Mouse (Mus musculus): ENCODE measurements at regions not wholly inside any gene's neighbourhood (a gene's known extent, or its start where the extent isn't known, plus 50 kb on each side); places are given as distances from the start of the nearest gene placed in this dataset.

- Histone ChIP-seq H3K4me3 (no peak overlapping the region), H3K36me3 (no peaks in the 10 kb centered on the region), H3K4me1 (peaks cover 29% of the 10 kb centered on the region), H3K27me3 (no peaks in the 10 kb centered on the region), H3K27ac (peak overlapping the region; percentile 45), H3K9me3 (no peaks in the 10 kb centered on the region), H3K4me2 (no peak overlapping the region), H3K9ac (no peak overlapping the region)
- 0 out of 2 replicates have a peak, but pooled peaks have one; percentile 49 for ATAC-seq (ENCODE audit: insufficient number of reproducible peaks, insufficient read depth, low FRiP score, low TSS enrichment, low read depth)
- WGBS, result 44% methylated on average over 9 of the region's 9 CpGs
These were observed 285.8 kb downstream of the Bcl11a start for GRCm38 (mm10) chr11:24363418-24364364.

DNA sequence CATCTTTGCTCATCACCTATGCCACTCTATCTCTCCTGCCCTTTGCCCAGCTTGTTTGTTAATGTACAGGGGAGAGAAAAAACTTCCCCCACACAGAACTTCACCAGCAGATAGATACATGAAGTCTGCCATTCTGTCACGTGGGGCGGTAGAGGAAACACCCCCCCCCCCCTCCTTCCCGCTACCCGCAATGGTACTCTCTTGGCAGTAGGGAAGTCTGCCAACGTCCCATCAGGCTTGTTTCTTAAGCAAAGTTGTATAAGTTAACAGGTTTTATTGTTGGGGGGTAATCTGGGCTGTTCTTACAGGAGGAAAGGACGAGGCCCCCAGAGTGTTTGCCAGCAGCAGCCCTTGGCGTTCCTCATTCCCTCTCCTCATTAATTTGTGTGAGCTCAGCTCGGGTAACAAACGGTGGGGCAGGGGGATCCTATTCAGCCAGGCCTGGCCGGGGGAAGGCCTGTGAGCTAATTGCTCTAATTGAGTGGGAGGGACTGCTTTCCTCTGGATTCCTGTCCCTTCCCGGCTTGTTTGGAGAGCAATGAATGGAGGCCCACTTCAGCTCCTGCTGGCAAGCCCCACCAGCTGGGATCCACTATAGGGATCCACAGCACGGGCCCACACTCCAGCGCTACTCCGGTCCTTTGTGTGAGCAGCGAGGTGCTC lies 292.5 kb downstream of the Bcl11a start:
- peaks cover 52% of the 10 kb centered on the region for H3K4me1 ChIP-seq
- peak overlapping the region; percentile 27; the same call in 1 of the 2 replicates for H3K9ac ChIP-seq
- no peaks in the 10 kb centered on the region for H3K9me3 ChIP-seq
- H3K4me3 ChIP-seq, result no peak overlapping the region
- H3K27ac ChIP-seq, result peak overlapping the region; percentile 66
- 12% methylated on average over 15 of the region's 15 CpGs for WGBS
- no peaks in the 10 kb centered on the region for H3K36me3 ChIP-seq
- H3K27me3 ChIP-seq, result no peaks in the 10 kb centered on the region
- ATAC-seq (ENCODE audit: insufficient number of reproducible peaks, insufficient read depth, low FRiP score, low TSS enrichment, low read depth), result peak; percentile 62
- H3K4me2 ChIP-seq, result peak overlapping the region; percentile 47

GRCm38 (mm10) chr11:24370861-24371686 lies 293.2 kb downstream of the Bcl11a start:
- Histone ChIP-seq H3K4me1 (peaks cover 52% of the 10 kb centered on the region), H3K36me3 (no peaks in the 10 kb centered on the region), H3K27ac (peak overlapping the region; percentile 66), H3K4me2 (peak overlapping the region; percentile 47), H3K9me3 (no peaks in the 10 kb centered on the region), H3K4me3 (no peak overlapping the region), H3K9ac (peak overlapping the region; percentile 27; the same call in 1 of the 2 replicates), H3K27me3 (no peaks in the 10 kb centered on the region)
- 47% methylated on average over 10 of the region's 10 CpGs for WGBS
- ATAC-seq (ENCODE audit: insufficient number of reproducible peaks, insufficient read depth, low FRiP score, low TSS enrichment, low read depth), result no peak

- 25% methylated on average over 5 of the region's 5 CpGs for WGBS
- H3K36me3 ChIP-seq, result no peaks in the 10 kb centered on the region
- no peak overlapping the region for H3K9ac ChIP-seq
- H3K4me3 ChIP-seq, result no peak overlapping the region
- H3K4me2 ChIP-seq, result peak overlapping the region; percentile 32
- no peaks in the 10 kb centered on the region for H3K9me3 ChIP-seq
- peaks cover 52% of the 10 kb centered on the region for H3K4me1 ChIP-seq
- H3K27ac ChIP-seq, result peak overlapping the region; percentile 40; the same call in 1 of the 2 replicates
- no peaks in the 10 kb centered on the region for H3K27me3 ChIP-seq
- no peak for ATAC-seq (ENCODE audit: insufficient number of reproducible peaks, insufficient read depth, low FRiP score, low TSS enrichment, low read depth)
These were observed 293.8 kb downstream of the Bcl11a start for GRCm38 (mm10) chr11:24371687-24371950.

GRCm38 (mm10) chr11:24371963-24372362 lies 294.1 kb downstream of the Bcl11a start:
- peaks cover 55% of the 10 kb centered on the region for H3K4me1 ChIP-seq
- H3K9ac ChIP-seq, result no peak overlapping the region
- no peak for ATAC-seq (ENCODE audit: insufficient number of reproducible peaks, insufficient read depth, low FRiP score, low TSS enrichment, low read depth)
- 11% methylated on average over 8 of the region's 8 CpGs for WGBS
- H3K4me3 ChIP-seq, result no peak overlapping the region
- peak overlapping the region; percentile 32 for H3K4me2 ChIP-seq
- H3K36me3 ChIP-seq, result no peaks in the 10 kb centered on the region
- no peaks in the 10 kb centered on the region for H3K27me3 ChIP-seq
- no peaks in the 10 kb centered on the region for H3K9me3 ChIP-seq
- H3K27ac ChIP-seq, result peak overlapping the region; percentile 40

GRCm38 (mm10) chr11:24372616-24373015 lies 294.8 kb downstream of the Bcl11a start:
- no peaks in the 10 kb centered on the region for H3K36me3 ChIP-seq
- no peaks in the 10 kb centered on the region for H3K27me3 ChIP-seq
- no peak overlapping the region for H3K9ac ChIP-seq
- peaks cover 60% of the 10 kb centered on the region for H3K4me1 ChIP-seq
- peak overlapping the region; percentile 32; the same call in 1 of the 2 replicates for H3K4me2 ChIP-seq
- WGBS, result 48% methylated on average over 5 of the region's 5 CpGs
- no peak for ATAC-seq (ENCODE audit: insufficient number of reproducible peaks, insufficient read depth, low FRiP score, low TSS enrichment, low read depth)
- H3K9me3 ChIP-seq, result no peaks in the 10 kb centered on the region
- H3K27ac ChIP-seq, result 0 out of 2 replicates have a peak overlapping the region, but pooled peaks have one; percentile 40
- no peak overlapping the region for H3K4me3 ChIP-seq

- Histone ChIP-seq H3K27ac (no peak overlapping the region), H3K9ac (no peak overlapping the region), H3K4me2 (no peak overlapping the region), H3K27me3 (no peaks in the 10 kb centered on the region), H3K4me3 (no peak overlapping the region), H3K9me3 (no peaks in the 10 kb centered on the region), H3K4me1 (peaks cover 61% of the 10 kb centered on the region), H3K36me3 (no peaks in the 10 kb centered on the region)
- no peak for ATAC-seq (ENCODE audit: insufficient number of reproducible peaks, insufficient read depth, low FRiP score, low TSS enrichment, low read depth)
- WGBS, result 32% methylated on average over 4 of the region's 4 CpGs
These were observed 295.4 kb downstream of the Bcl11a start for GRCm38 (mm10) chr11:24373301-24373700.

- H3K4me3 ChIP-seq, result no peak overlapping the region
- H3K27ac ChIP-seq, result no peak overlapping the region
- H3K27me3 ChIP-seq, result no peaks in the 10 kb centered on the region
- H3K9me3 ChIP-seq, result no peaks in the 10 kb centered on the region
- H3K9ac ChIP-seq, result no peak overlapping the region
- 31% methylated on average over 2 of the region's 2 CpGs for WGBS
- no peak for ATAC-seq (ENCODE audit: insufficient number of reproducible peaks, insufficient read depth, low FRiP score, low TSS enrichment, low read depth)
- H3K4me2 ChIP-seq, result no peak overlapping the region
- no peaks in the 10 kb centered on the region for H3K36me3 ChIP-seq
- peaks cover 22% of the 10 kb centered on the region for H3K4me1 ChIP-seq
These were observed 299.7 kb downstream of the Bcl11a start for GRCm38 (mm10) chr11:24377530-24377929.

DNA sequence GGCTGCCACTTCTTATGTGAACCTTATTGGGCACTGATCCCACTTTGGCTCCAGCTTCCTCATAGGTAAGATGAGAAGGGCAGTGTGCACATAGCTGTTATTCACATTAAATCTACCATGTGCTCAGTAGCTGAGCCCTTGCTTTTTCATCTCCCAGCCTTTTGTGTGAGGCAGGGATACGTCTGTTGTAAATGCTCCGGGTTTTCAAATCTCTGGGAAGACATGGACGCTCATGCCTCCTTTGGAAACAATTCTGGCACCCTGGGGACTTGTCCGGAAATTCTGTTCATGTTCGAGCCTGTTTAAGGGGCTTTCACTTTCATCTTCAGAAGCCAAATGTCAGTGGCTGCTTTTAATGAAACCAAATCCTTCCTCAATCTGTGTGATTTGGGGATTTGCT lies 312.7 kb downstream of the Bcl11a start:
- Histone ChIP-seq H3K4me2 (peak overlapping the region; percentile 33; the same call in 1 of the 2 replicates), H3K4me3 (no peak overlapping the region), H3K36me3 (no peaks in the 10 kb centered on the region), H3K4me1 (peaks cover 7% of the 10 kb centered on the region; the same call in 1 of the 2 replicates), H3K27ac (peak overlapping the region; percentile 48; the same call in 1 of the 2 replicates), H3K27me3 (no peaks in the 10 kb centered on the region), H3K9me3 (0 out of 2 replicates have a peak, but pooled peaks cover 3% of the 10 kb centered on the region), H3K9ac (no peak overlapping the region)
- 14% methylated on average over 5 of the region's 5 CpGs for WGBS
- ATAC-seq (ENCODE audit: insufficient number of reproducible peaks, insufficient read depth, low FRiP score, low TSS enrichment, low read depth), result no peak

GRCm38 (mm10) chr11:24391385-24391784 lies 313.5 kb downstream of the Bcl11a start:
- 54% methylated on average over 1 of the region's 1 CpGs for WGBS
- H3K27ac ChIP-seq, result no peak overlapping the region

GRCm38 (mm10) chr11:24395478-24395877 lies 317.6 kb downstream of the Bcl11a start:
- Histone ChIP-seq H3K9ac (no peak overlapping the region), H3K4me1 (peaks cover 4% of the 10 kb centered on the region; the same call in 1 of the 2 replicates), H3K36me3 (no peaks in the 10 kb centered on the region), H3K27ac (no peak overlapping the region), H3K4me2 (no peak overlapping the region), H3K4me3 (no peak overlapping the region), H3K9me3 (no peaks in the 10 kb centered on the region), H3K27me3 (no peaks in the 10 kb centered on the region)
- 85% methylated on average over 2 of the region's 2 CpGs for WGBS
- ATAC-seq (ENCODE audit: insufficient number of reproducible peaks, insufficient read depth, low FRiP score, low TSS enrichment, low read depth), result no peak

More at GRCm38 (mm10) chr11:24391385-24391784, 313.5 kb downstream of the Bcl11a start:
- no peak for ATAC-seq (ENCODE audit: insufficient number of reproducible peaks, insufficient read depth, low FRiP score, low TSS enrichment, low read depth)
- H3K36me3 ChIP-seq, result no peaks in the 10 kb centered on the region
- no peak overlapping the region for H3K9ac ChIP-seq
- 0 out of 2 replicates have a peak, but pooled peaks cover 3% of the 10 kb centered on the region for H3K9me3 ChIP-seq
- H3K4me3 ChIP-seq, result no peak overlapping the region
- H3K27me3 ChIP-seq, result no peaks in the 10 kb centered on the region
- H3K4me1 ChIP-seq, result peaks cover 7% of the 10 kb centered on the region; the same call in 1 of the 2 replicates
- no peak overlapping the region for H3K4me2 ChIP-seq
